Mouse (Mus musculus) limb, embryonic 14.5 days (tissue): ENCODE measurements around the gene Abca2. TPM values are rescaled to one million over a fixed set of nuclear protein-coding genes. Genes with fewer than 3 reads are reported as not detected.

Source experiments
- ATAC-seq: fragments of 200-750 bp; cut with Nextera tagmentation; 2 replicates; pipeline ENCODE4 v1.8.0; 2017; ENCODE audit warnings: low read depth, moderate number of reproducible peaks, moderate TSS enrichment; ENCODE audit not compliant: low FRiP score
- DNase-seq: peaks from one replicate; pipeline ENCODE4 v3.0.0-alpha.2; 2015; ENCODE audit warnings: low spot score
- H3K27ac ChIP-seq: fragments of 300-500 bp; sonication (generic); replicated peaks from 2 replicates; pipeline ENCODE4 v1.5.1; 2014; ENCODE audit warnings: low read depth, mild to moderate bottlenecking, low read length, moderate library complexity, mixed read lengths
- H3K27me3 ChIP-seq: fragments of 300-500 bp; sonication (generic); 2 replicates; pipeline ENCODE4 v1.6.1; 2014; ENCODE audit warnings: low read length, mixed read lengths; ENCODE audit not compliant: control insufficient read depth, insufficient read depth
- H3K36me3 ChIP-seq: fragments of 300-500 bp; sonication (generic); 2 replicates; pipeline ENCODE4 v1.6.1; 2014; ENCODE audit warnings: mild to moderate bottlenecking, low read length, moderate library complexity, mixed read lengths; ENCODE audit not compliant: control insufficient read depth, insufficient read depth
- H3K4me1 ChIP-seq: fragments of 300-500 bp; sonication (generic); 2 replicates; pipeline ENCODE4 v1.6.1; 2014; ENCODE audit warnings: antibody characterized with exemption, low read length, mixed read lengths; ENCODE audit not compliant: control insufficient read depth, insufficient read depth
- H3K4me2 ChIP-seq: fragments of 300-500 bp; sonication (generic); replicated peaks from 2 replicates; pipeline ENCODE4 v1.6.1; 2014; ENCODE audit warnings: low read depth, mild to moderate bottlenecking, low read length, moderate library complexity; ENCODE audit not compliant: severe bottlenecking
- H3K4me3 ChIP-seq: fragments of 300-500 bp; sonication (generic); replicated peaks from 2 replicates; pipeline ENCODE4 v1.5.1; 2014; ENCODE audit warnings: low read length
- H3K9ac ChIP-seq: fragments of 300-500 bp; sonication (generic); 2 replicates; pipeline ENCODE4 v1.6.1; 2014; ENCODE audit warnings: mild to moderate bottlenecking, low read depth, low read length, moderate library complexity; ENCODE audit not compliant: severe bottlenecking
- H3K9me3 ChIP-seq: fragments of 300-500 bp; sonication (generic); 2 replicates; pipeline ENCODE4 v1.6.1; 2016; ENCODE audit warnings: low read length; ENCODE audit not compliant: control insufficient read depth
- POLR2A ChIP-seq: fragments of 200-500 bp; IDR thresholded peaks from 2 replicates; pipeline ENCODE4 v1.8.0; 2012; ENCODE audit warnings: inconsistent platforms, mild to moderate bottlenecking, moderate library complexity, borderline replicate concordance; ENCODE audit not compliant: insufficient read depth, insufficient read length; ENCODE audit errors: extremely low read depth
- WGBS: fragments of 180-500 bp; shearing (Covaris S2); extraction: QIAGEN DNeasy Blood & Tissue Kit; methylation state at CpG from one replicate; pipeline ENCODE4 v1.1.7; 2014; 5-methylcytosine and 5-hydroxymethylcytosine counted together
- polyA plus RNA-seq, 2 experiments: library from polyadenylated mRNA; depleted of rRNA in 1 of 2; stranded (reverse) in 1 of 2; unstranded in 1 of 2; fragments of >200 nt; fragmentation: Nextera tagmentation in 1 of 2; extraction: Ambion mirVana in 1 of 2; gene quantifications; 2 replicates each; pipeline versions ENCODE4 v1.2.1 to v1.2.3; 2012 to 2014

Abca2 gene
- polyA plus RNA-seq, 2 experiments: 5.9 to 15.3 TPM

DNA sequence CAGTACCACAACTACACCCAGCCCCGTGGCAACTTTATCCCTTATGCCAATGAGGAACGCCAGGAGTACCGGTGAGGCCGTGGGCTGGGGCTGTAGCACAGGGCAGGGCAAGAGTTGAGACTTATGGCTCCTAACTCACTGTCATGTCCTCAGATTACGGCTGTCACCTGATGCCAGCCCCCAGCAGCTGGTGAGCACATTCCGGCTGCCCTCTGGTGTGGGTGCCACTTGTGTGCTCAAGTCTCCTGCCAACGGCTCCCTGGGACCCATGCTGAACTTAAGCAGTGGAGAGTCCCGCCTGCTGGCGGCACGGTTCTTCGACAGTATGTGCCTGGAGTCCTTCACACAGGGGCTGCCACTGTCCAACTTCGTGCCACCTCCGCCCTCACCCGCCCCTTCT lies 14.2 kb downstream of the Abca2 start:
- Histone ChIP-seq H3K27ac (no peak overlapping the region), H3K36me3 (0 out of 2 replicates have a peak, but pooled peaks cover 10% of the 10 kb centered on the region), H3K27me3 (no peaks in the 10 kb centered on the region), H3K9me3 (no peaks in the 10 kb centered on the region), H3K4me2 (no peak overlapping the region), H3K9ac (no peak overlapping the region), H3K4me1 (no peaks in the 10 kb centered on the region), H3K4me3 (no peak overlapping the region)
- 88% methylated on average over 14 of the region's 14 CpGs for WGBS
- no peak for DNase-seq
- TF ChIP-seq POLR2A: no peak
- no peak for ATAC-seq

DNA sequence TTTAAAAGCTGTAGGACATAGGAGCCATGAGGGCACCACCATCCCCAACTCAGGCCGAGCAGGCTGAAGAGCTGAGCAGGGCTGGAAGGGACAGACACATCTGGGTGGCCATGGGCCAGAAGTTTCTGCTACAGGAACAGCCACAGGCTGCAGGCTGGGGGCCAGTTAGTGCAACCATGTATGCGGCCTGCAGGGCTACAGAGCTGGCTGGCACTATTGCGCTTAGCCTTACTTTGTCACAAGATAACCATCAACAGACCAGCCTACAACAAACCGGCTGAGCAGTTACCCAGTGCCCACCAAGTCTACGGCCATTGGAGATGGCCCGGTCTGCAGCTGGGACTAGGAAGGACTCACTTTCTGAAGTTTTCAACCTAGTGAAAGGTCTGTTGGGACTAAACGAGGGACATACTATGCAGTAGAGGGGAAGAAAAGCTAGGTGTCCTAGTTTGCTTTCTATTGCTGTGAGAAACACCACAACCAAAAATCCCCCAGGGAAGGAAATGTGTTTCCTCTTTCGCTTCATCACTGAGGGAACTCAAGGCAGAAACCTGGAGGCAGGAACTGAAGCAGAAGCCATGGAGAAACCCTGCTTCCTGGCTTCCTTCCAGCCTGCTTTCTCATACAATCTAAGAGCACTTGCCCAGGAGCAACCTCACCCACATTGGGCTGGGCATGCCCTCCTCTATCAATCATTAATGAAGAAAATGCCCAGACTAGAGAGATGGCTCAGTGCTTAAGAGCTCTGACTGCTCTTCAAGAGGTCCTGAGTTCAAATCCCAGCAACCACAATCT lies 22.5 kb downstream of the Abca2 start:
- 71% methylated on average over 8 of the region's 8 CpGs for WGBS
- no peak overlapping the region for H3K9ac ChIP-seq
- H3K4me1 ChIP-seq: no peaks in the 10 kb centered on the region
- no peaks in the 10 kb centered on the region for H3K9me3 ChIP-seq
- TF ChIP-seq POLR2A: no peak
- H3K4me3 ChIP-seq: no peak overlapping the region
- ATAC-seq (no peak), DNase-seq (no peak)
- no peak overlapping the region for H3K4me2 ChIP-seq
- no peak overlapping the region for H3K27ac ChIP-seq
- no peaks in the 10 kb centered on the region for H3K27me3 ChIP-seq
- peaks cover 3% of the 10 kb centered on the region; the same call in 1 of the 2 replicates for H3K36me3 ChIP-seq

DNA sequence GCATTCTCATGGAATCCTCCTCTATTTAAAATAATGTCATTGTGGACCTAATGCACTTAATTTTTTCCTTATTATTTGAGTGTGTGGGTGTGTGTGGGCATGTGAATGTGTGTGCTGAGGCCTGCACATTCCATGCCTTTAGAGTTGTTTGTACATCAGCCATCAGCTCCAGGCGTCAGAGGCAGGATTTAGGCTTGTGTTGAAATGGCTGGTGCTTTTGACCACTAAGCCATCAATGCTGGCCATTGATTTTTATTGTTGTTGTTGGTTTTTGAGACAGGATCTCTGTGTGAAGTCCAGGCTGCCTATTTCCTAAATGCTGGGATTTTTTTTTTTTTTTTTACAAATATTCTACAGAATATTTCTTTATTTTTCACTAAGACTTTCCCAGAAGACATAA lies 24.4 kb downstream of the Abca2 start:
- Histone ChIP-seq H3K4me1 (no peaks in the 10 kb centered on the region), H3K27me3 (no peaks in the 10 kb centered on the region), H3K27ac (no peak overlapping the region), H3K4me2 (no peak overlapping the region), H3K4me3 (no peak overlapping the region), H3K36me3 (0 out of 2 replicates have a peak, but pooled peaks cover 4% of the 10 kb centered on the region), H3K9me3 (no peaks in the 10 kb centered on the region), H3K9ac (no peak overlapping the region)
- ATAC-seq (no peak), DNase-seq (no peak)
- WGBS: 24% methylated on average over 1 of the region's 1 CpGs
- TF ChIP-seq POLR2A: no peak

DNA sequence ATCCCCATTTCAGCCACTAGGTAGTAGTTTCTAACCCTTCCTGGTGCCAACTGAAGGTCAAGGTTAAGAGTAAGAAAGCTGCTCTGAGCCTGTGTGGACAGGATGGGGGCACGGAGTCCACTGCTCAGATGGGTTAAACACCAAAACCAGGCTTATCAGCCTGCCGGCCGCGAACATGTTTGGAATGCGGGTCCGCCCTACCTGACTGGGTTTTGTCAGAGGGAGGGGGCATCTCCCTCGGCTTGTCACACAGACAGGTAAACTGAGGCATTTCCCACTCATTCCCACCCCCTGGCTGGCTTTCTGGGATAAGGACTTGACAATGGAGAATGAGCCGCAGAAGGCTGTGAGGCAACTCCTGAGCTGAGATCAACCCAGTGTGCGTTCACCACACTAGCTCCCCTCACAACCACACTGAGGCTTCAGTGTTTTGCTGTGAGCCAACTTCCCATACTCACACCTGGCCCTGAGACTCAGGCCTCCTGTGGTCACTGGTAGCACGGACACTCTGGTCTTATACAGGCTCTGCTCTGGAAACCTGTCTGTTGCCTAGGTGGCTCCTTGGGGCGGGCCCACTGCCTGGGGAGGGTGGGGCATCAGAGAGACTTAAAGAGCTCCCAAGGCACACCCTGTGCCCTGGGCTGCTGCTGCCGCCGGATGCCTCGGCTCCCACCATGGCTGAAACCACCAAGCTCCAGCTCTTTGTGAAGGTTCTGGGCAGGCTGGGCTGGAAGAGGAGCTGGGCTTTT lies 27.9 kb downstream of the Abca2 start, which contains the start of gene Clic3:
Gene Clic3 (plus strand): TSS at position 634 of the 749 bp plus-strand sequence.
- TF ChIP-seq POLR2A: no peak
- no peaks in the 10 kb centered on the region for H3K27me3 ChIP-seq
- no peak within 1 kb of the TSS for H3K4me3 ChIP-seq
- DNase-seq (no peak), ATAC-seq (no peak)
- no peak within 1 kb of the TSS for H3K4me2 ChIP-seq
- no peak within 1 kb of the TSS; the same call in 1 of the 2 replicates for H3K9ac ChIP-seq
- H3K27ac ChIP-seq: no peak within 1 kb of the TSS
- no peaks in the 10 kb centered on the region for H3K9me3 ChIP-seq
- H3K4me1 ChIP-seq: peaks cover 13% of the 10 kb centered on the region
- 0 out of 2 replicates have a peak, but pooled peaks cover 7% of the 10 kb centered on the region for H3K36me3 ChIP-seq
- WGBS: 62% methylated on average over 14 of the region's 14 CpGs
